Mouse (Mus musculus): Measurements from ENCODE around the gene Evi5.
"Not testable (repeated sequence)": the region's sequence is repeated elsewhere in the genome, so short reads cannot be mapped to it uniquely, and the experiment has no call there.

Evi5 gene

GRCm38 (mm10) chr5:107874561-107875260, at the start of gene Evi5:
Evi5 (minus strand) TSS chr5:107875107.
- peak; percentile 83 for DNase-seq

- no peak for DNase-seq
Observed at GRCm38 (mm10) chr5:107924564-107924963, 49.7 kb upstream of the Evi5 start.

GRCm38 (mm10) chr5:107922836-107923235, 47.9 kb upstream of the Evi5 start:
- DNase-seq, result no peak

- DNase-seq, result no peak
Observed at GRCm38 (mm10) chr5:107921400-107922252, 46.7 kb upstream of the Evi5 start.

- no peak for DNase-seq
Observed at GRCm38 (mm10) chr5:107915280-107915679, 40.4 kb upstream of the Evi5 start.

GRCm38 (mm10) chr5:107911012-107911411, 36.1 kb upstream of the Evi5 start:
- no peak for DNase-seq

- no peak for DNase-seq
Observed at GRCm38 (mm10) chr5:107910084-107910616, 35.2 kb upstream of the Evi5 start.

GRCm38 (mm10) chr5:107909668-107910067, 34.8 kb upstream of the Evi5 start:
- no peak for DNase-seq

- no peak for DNase-seq
Observed at GRCm38 (mm10) chr5:107908514-107909110, 33.7 kb upstream of the Evi5 start.

GRCm38 (mm10) chr5:107904325-107904724, 29.4 kb upstream of the Evi5 start:
- DNase-seq, result no peak

- DNase-seq, result no peak
Observed at GRCm38 (mm10) chr5:107901014-107901615, 26.2 kb upstream of the Evi5 start.

GRCm38 (mm10) chr5:107900206-107901013, 25.5 kb upstream of the Evi5 start, which contains the start of gene Rpl5:
Rpl5 (plus strand) TSS chr5:107900502.
- peak; percentile 96 for DNase-seq

- no peak for DNase-seq
Observed at GRCm38 (mm10) chr5:107896265-107896664, 21.4 kb upstream of the Evi5 start.

- no peak for DNase-seq
Observed at GRCm38 (mm10) chr5:107894676-107895075, 19.8 kb upstream of the Evi5 start.

GRCm38 (mm10) chr5:107891515-107891914, 16.6 kb upstream of the Evi5 start:
- not testable (repeated sequence) for DNase-seq

GRCm38 (mm10) chr5:107889994-107890888, 15.3 kb upstream of the Evi5 start:
- no peak for DNase-seq

- no peak for DNase-seq
Observed at GRCm38 (mm10) chr5:107880710-107881109, 5.8 kb upstream of the Evi5 start.

- DNase-seq, result no peak
Observed at GRCm38 (mm10) chr5:107877053-107877452, 2.1 kb upstream of the Evi5 start.

- no peak for DNase-seq
Observed at GRCm38 (mm10) chr5:107875261-107875611, 329 bp upstream of the Evi5 start.

- peak; percentile 79 for DNase-seq
Observed at GRCm38 (mm10) chr5:107873886-107874302, 1.0 kb downstream of the Evi5 start.

GRCm38 (mm10) chr5:107873330-107873729, 1.6 kb downstream of the Evi5 start:
- DNase-seq, result peak; percentile 36

All from liver (tissue).